Mouse (Mus musculus): ENCODE data around the gene L3mbtl3.

L3mbtl3 gene

DNA sequence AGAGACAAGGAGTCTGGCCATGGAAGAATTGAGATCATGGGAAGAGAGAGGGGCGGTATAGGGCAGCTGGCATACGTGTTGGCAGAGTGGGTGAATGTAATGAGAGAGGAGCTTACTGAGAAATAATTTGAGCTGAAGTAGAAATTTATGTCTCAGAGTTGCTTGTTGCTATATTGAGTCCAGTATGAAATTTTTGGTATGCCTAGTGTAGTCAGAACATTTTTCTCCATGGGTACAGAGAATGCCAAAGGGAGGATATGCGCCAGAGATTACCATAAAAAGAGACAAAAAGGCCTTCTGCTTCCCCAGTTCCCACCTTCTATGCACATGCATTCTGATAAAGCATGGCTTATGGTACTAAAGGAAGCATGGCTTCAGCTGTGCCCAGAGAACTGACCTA lies 132.6 kb downstream of the L3mbtl3 start:
- no peak for DNase-seq (ENCODE audit: low spot score in 2 of 2)

DNA sequence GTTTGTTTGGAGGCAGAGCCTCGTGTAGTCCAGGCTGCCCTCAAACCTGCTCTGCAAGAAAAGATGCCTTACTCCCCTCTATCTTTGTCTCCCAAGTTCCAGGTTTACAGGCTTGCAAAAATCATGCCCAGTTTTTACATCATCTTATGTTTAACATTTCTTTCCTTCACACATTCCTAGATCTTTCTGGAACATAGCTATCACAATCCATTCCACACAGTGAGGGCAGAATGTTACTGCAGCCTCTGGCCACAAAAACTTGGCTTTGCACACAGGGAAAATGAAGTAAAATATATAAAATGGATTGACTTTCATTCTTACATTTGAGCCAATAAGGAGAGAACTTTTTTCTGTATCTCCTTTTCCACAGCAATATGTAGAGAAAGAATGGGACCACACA lies 136.7 kb downstream of the L3mbtl3 start:
- no peak for DNase-seq (ENCODE audit: low spot score in 2 of 2)

- DNase-seq (ENCODE audit: low spot score in 2 of 2) = no peak
Measured at GRCm38 (mm10) chr10:26238559-26238958, 137.2 kb downstream of the L3mbtl3 start.

DNA sequence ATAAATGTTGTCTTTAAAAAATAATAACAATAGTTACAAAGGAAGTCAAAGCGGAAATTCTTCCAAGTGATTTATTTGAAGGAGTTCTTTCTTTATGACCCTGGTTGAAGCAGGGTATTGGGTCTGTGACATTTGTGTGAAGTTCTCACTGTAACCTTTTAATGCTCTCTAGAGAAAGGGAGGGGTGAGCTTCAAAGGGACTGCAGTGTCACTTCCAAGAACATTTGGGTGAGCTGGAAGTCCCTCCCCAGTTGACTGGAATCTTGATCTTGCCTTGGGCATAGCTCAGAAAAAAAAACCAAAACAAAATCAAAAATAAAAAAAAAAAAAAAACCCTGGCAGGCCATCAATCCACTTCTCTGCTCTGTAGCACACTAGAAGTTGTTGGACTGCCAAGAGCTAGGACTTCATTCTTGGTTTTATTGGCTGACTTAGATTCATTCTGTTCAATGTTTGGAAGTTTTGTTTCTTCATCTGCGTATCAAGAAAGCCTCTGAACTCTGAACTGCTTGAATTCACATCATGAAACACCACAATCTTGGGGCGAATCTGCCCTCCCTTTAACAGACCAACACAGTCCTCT lies 143.6 kb downstream of the L3mbtl3 start:
- no peak for DNase-seq (ENCODE audit: low spot score in 2 of 2)

- no peak for DNase-seq (ENCODE audit: low spot score in 2 of 2)
Measured at GRCm38 (mm10) chr10:26229488-26229887, 146.3 kb downstream of the L3mbtl3 start, which contains the start of gene Samd3. Samd3 (plus strand) TSS chr10:26229707.

DNA sequence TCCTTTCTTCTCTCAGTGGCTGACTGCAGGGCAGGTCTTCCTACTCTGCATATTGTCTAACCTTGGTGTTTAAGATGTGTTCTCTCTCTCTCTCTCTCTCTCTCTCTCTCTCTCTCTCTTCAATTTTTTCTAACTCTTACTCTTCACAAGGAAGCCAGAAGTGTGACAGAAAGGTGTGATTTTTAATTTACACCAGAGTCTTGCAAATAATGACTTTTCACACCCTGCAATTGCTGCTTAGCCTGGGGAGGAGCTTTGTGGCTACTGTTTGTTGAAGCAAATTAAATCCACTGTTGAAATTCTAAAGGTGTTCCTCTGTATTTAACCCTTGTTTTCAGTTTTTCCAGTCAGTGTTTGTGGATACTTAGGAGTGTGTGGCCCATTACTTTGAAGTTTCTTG lies 147.6 kb downstream of the L3mbtl3 start:
- DNase-seq (ENCODE audit: low spot score in 2 of 2) = no peak

DNA sequence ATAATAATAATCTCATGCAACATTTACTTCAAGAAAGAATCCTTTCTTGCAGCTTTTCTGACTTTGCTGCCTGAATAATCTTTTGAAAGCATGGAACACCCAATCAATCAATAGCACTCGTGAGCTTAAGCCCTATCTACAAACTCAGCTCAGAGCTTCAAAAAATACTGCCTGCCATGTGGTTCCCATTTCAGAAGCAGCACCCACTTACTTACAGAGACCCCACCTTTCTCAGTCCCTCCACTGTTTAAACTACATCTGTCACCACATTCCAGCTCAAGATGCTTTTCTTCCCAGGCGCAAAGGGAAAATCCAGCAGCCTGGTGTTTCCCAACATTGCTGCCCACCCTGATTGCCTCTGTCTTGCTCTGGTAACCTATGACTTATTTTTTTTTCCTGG lies 149.0 kb downstream of the L3mbtl3 start:
- no peak for DNase-seq (ENCODE audit: low spot score in 2 of 2)

- no peak for DNase-seq (ENCODE audit: low spot score in 2 of 2)
Measured at GRCm38 (mm10) chr10:26226241-26226640, 149.5 kb downstream of the L3mbtl3 start.
